Mouse (Mus musculus): ENCODE results near the gene Lmo1. TPM values are rescaled to one million over a fixed set of nuclear protein-coding genes. Genes with fewer than 3 reads are reported as not detected.

The Lmo1 gene
- not detected for polyA plus RNA-seq (2017; shearing (Covaris generic))

DNA sequence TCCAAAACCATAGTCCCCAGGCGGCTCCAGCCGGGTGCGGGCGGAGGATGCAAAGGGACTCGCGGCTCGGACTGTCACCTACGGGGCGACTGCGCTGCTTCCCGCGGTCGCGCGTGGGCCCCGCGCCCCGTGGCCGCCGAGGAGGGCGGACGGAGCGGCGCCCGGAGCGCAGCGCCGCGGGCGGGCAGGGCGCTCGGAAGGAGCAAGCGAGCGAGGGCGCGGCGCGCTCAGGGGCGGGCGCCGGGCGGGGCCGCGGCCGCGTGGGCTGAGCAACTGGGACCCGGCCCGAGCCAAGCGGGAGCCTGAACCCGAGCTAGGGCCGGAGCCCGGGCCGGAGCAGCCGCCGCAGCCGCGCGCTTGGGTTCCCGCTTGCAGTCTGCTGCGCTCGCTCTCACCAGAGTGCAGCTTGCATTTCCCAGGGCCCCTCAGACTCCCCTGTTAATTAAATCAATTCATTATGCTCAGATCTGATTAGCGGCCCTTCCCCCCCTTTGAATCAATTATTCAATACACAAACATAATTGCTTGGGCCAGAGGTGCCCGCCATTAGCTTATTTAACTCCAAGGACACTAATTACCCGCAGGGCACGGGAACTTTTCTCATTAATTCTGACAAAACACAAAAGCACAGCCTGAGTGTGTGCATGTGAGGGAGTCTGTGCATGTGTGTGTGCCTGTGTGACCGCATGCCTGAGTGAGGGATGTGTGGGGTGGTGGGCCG is at the start of gene Lmo1:
TSS of gene Lmo1 (minus strand) at position 259 of the 721 bp plus-strand sequence.

Other genes starting within 250 kb of the Lmo1 start
- gene Nlrp10, start 245.0 kb downstream of the Lmo1 start, polyA plus RNA-seq (2017; shearing (Covaris generic)), result not detected
- 27.1 TPM for gene Eif3f, start 240.8 kb downstream of the Lmo1 start, polyA plus RNA-seq (2017; shearing (Covaris generic))
- 0.22 TPM for gene Tub, start 224.9 kb downstream of the Lmo1 start, polyA plus RNA-seq (2017; shearing (Covaris generic))
- gene Ric3, start 91.9 kb downstream of the Lmo1 start, polyA plus RNA-seq (2017; shearing (Covaris generic)), result 0.12 TPM